Mouse (Mus musculus) kidney, adult 8-10 months (tissue): ENCODE measurements at regions not wholly inside any gene's neighbourhood (a gene's known extent, or its start where the extent isn't known, plus 50 kb on each side); places are given as distances from the start of the nearest gene placed in this dataset.
"Not testable (repeated sequence)": the region's sequence is repeated elsewhere in the genome, so short reads cannot be mapped to it uniquely, and the experiment has no call there.

Experiments used
- DNase-seq, 2 experiments: peaks; one replicate each; pipeline ENCODE4 v3.0.0; 2022

DNA sequence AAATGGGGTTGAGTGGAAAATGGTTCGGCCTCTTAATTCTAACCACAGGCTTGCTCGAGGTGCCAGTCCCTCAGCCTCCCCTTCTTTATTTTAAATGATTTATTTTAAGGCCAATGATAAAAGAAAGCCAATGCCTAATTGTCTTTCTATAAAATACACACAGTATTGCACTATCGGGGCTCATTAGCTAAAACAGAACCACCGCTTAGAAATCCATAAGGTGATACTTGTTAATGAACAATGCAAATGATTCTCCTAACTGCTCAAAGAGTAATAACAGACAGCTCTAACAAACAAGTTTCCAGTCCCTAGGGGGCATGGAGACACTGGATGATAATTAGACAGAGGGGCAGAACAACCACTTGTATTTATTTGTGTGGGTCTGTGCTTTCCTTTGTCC is 58.8 kb downstream of the Emx2 start:
- no peak for DNase-seq

DNA sequence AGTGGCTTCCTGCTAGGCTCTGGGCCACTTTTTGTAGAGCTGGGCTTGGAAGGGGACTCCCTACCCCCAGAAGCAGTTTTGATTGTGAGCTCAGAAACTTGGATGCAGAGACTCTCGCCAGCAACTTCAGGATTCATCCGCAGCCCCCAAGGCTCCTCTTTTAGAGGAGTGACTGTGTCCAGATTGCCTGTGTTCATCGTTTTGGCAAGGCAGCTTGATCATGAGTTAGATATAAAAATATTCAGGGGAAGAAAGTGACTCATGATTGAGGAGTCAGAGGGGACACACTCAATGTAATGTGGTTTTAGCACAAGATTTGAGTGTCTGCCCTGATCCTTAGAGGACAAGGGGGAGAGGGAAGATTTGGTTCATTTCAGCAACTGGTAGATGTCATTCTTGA is 61.0 kb downstream of the Emx2 start:
- DNase-seq: no peak

DNA sequence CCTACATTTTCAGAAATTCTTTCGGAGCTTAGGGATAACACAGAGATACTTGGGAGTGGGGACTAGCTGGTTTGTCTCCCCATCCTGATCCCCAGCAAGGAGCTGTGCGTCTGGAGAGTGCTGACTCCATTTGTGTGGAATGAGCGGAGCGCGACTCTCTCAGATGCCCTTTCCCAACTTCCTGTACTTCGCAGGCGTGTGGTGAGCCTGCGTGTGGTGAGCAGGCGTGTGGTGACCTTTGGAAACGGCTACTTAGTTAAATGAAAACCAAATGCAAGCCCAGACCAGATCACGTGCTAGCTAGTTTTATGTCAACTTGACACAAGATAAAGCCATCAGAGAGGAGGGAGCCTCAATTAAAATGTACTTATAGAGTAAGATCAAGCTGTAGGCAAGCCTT is 64.0 kb downstream of the Emx2 start:
- peak; percentile 53 to 66 for DNase-seq

DNA sequence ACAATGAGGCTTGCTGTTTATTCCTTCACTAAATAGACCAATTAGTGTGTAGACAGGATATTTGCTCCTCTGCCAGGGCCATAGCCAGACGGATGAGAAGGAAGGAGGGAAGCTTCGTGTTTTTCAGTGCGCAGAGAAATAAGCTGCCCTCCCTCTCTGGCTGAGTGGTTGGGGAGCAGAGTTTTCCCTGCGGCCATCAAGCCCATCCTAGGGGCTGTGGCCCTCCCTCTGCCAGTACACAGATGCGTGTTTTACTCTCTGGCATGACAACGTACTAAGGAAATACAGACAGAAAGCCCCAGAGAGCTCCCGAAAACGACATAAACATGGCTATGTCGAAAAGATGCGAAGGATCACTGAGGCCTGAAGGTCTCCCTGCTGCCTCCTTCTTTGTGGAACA is 65.2 kb downstream of the Emx2 start:
- DNase-seq: no peak

GRCm38 (mm10) chr19:59564101-59564500 is 105.9 kb downstream of the Emx2 start:
- DNase-seq: peak in 1 of 2 experiments; percentile 15

DNA sequence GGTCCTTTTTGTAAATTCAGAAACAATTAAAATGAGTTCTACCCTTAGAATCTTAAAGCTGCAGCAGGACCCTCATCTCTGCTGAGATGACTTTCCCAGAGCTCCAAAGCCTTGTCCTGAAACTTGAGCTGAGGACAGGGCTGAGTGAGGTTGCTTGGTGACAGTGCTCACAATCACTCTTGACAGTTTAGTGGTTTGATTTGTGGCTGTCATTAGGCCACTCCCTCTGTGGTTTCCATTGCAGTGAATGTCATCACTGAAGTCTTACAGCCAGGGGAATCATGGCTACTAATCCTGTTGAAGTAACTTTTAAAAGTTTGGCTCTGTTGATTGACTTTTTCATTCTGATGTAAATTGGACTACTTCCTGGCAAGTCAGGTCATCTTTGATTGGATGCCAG is 110.7 kb downstream of the Emx2 start:
- no peak for DNase-seq

DNA sequence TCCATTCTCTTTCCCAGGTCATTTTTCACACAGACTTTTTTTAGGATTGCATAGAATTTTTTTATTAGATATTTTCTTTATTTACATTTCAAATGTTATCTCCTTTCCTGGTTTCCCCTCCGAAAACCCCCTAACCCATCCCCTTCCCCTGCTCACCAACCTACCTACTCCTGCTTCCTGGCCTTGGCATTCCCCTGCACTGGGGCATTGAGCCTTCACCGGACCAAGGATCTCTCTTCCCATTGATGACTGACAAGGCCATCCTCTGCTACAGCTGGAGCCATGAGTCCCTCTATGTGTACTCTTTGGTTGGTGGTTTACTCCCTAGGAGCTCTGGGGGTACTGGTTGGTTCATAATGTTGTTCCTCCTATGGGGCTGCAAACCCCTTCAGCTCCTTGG is 111.4 kb downstream of the Emx2 start:
- not testable (repeated sequence) for DNase-seq

GRCm38 (mm10) chr19:59574346-59574745 is 116.2 kb downstream of the Emx2 start:
- no peak for DNase-seq

GRCm38 (mm10) chr19:59577886-59578285 is 119.7 kb downstream of the Emx2 start:
- no peak for DNase-seq

- no peak for DNase-seq
These were observed 121.5 kb downstream of the Emx2 start for GRCm38 (mm10) chr19:59579676-59580075.

- DNase-seq: no peak
These were observed 127.7 kb downstream of the Emx2 start for GRCm38 (mm10) chr19:59585835-59586234.

GRCm38 (mm10) chr19:59587303-59587702 is 129.1 kb downstream of the Emx2 start:
- DNase-seq: no peak

DNA sequence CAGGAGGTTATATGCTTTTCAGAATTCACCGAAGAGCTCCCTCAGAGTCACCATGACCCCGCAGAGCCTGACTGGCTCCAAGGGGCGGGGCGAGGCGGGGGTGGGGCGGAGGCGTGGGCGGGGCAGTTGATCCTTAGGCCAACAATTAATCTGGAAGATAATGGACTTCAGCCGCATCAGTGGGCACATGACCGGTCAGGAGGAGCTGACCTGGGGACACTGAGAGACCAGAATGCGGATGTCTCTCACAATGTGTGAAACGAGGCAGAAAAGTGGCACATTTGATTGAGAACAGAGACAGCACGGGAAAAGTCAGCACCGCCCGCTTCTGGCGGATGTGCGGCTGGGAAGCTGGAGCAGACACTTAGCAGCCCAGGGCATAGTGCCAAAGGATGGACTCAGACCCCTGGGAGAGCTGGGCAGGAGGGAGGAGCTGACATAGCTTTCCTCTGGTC is 129.9 kb downstream of the Emx2 start:
- peak; percentile 74 to 83 for DNase-seq

- DNase-seq: no peak
These were observed 131.8 kb downstream of the Emx2 start for GRCm38 (mm10) chr19:59590021-59590420.

DNA sequence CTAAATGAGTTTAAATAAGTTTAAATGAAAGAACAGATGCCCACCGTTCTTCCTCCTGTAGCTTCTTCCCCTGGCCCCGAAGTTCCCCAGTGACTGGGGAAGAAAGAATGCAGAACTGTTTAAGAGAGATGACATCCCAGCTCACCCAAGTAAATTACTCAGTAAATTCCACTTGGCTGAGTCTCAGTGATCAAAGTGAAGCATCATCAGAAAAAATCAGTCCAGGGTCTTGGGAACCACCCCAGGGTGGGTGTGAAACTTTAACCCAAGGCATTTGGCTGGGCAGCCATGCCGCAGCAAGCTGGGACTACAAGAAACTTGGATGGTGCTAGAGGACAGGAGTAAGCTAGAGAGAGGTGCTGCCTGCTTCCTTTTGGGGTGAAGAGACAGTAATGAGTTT is 133.9 kb downstream of the Emx2 start:
- DNase-seq: no peak

DNA sequence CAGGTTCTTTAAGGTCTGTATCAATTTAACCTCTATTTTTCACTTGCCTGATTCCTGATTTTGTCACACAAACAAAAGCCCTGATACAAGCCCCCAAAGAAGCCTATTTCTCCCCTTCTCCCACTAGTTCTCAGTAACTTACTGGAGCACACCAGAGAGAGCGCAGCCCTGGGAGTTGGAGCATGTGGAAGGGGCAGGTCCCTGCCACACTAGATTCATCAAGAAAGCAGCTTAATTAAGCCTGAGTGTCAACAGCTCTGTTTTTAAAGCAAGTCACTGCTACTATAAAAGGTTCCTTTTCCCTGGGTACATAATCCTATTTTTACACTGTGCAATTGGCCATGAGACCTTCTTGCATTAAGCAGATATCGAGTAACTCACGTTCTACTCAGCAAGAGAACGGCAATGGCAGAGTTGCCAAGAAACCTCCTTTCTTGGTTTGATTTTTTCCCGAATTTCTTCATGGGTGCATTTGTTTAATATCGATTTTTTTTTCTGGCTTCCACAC is 166.2 kb downstream of the Emx2 start:
- DNase-seq: no peak

DNA sequence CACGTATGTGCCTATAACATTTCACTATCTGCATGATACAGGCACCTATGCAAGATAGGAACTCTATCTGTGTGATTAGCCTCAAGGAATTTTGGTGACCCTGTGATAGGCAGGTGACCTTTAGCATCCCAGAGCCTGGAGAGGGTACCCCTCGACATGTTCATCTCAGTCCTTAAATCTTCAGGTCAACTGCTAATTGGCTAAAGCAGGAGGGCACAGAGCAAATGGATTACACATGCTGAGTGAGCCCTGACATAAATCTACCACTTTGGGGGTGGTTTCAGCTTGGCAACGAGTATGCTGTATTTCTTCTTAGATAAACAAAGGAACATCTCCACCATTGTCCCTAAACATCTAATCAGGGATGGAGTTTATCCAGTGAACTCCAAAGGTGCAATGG is 169.5 kb downstream of the Emx2 start:
- no peak for DNase-seq

DNA sequence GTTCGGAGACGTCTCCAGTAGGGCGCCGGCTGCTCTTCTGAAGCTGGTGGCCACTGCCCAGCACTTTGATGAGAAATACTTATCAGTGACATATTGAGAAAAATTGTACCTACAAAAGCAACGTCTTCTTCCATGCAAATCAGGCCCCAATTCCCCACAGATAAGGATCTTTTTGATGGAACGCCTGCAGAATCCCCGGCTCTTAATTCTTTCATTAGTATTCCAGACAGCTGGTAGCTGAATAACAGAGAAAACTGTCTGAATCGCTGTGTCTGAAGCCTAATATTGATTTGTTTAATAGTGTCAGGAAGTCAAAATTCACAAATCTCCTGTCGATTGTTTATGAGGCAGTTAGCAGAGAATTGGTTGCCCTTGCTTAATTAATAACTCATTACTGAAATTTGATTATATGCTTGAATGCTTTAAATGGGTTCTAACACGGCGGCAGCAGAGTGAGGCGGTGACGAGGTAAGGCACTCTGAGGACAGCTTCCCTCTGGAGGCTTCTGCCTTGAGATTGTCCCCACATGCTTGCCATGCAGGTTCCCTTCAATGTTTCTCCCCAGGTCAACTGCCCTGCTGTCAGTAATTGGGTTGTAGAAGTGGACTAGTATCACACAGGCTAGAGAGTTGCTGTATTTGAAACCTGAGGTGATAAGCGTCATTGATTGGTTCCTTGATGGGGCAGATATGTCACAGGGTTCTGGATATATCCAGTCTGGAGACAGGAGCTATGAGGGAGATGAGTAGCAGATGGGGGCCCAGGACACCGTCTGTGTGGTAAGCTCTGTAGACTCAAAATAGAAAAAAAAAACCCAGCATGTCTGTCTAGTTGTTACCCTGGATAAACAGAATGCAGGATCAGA is 170.4 kb downstream of the Emx2 start:
- peak; percentile 20 to 60 for DNase-seq

DNA sequence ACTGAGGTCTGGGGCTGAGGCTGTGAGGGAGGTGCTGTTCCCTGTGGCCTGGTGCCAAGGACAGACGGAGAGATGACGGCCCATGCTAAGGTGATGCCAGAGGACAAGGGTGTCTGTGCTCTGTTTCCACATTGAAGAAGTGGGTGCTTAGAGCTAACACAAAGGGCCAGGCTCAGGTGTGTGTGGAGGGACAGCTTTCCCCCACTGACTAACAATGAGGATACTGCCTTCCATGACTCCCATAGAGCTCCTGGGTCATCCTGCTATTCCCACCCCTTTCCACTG is 170.9 kb downstream of the Emx2 start:
- DNase-seq: peak in 1 of 2 experiments; percentile 19

- peak in 1 of 2 experiments; percentile 32 for DNase-seq
These were observed 171.9 kb downstream of the Emx2 start for GRCm38 (mm10) chr19:59630095-59630494.

GRCm38 (mm10) chr19:59630706-59631105 is 172.5 kb downstream of the Emx2 start:
- DNase-seq: peak; percentile 28 to 51

- DNase-seq: peak; percentile 34 to 43
These were observed 173.4 kb downstream of the Emx2 start for GRCm38 (mm10) chr19:59631541-59631940.

- no peak for DNase-seq
These were observed 178.1 kb downstream of the Emx2 start for GRCm38 (mm10) chr19:59636271-59636670.

GRCm38 (mm10) chr19:59642606-59643005 is 184.4 kb downstream of the Emx2 start:
- peak; percentile 31 to 61 for DNase-seq

GRCm38 (mm10) chr19:59646231-59646630 is 188.1 kb downstream of the Emx2 start:
- no peak for DNase-seq
